Mouse (Mus musculus) embryonic fibroblast, embryonic 13.5 days (primary cell): ENCODE results near the gene Gpr153. TPM values are rescaled to one million over a fixed set of nuclear protein-coding genes. Genes with fewer than 3 reads are reported as not detected.
A peak's percentile ranks its signal among the peaks of the same experiment; 100 is the strongest.

Experiments used
- H3K27ac ChIP-seq: 2 replicates; pipeline ENCODE4 v1.5.1; 2012; ENCODE audit warnings: low read length, control low read depth, inconsistent platforms; ENCODE audit not compliant: insufficient read depth
- H3K4me1 ChIP-seq: 2 replicates; pipeline ENCODE4 v1.6.1; 2011; ENCODE audit warnings: low read length; ENCODE audit not compliant: control insufficient read depth, insufficient read depth
- H3K4me3 ChIP-seq: 2 replicates; pipeline ENCODE4 v1.5.1; 2011; ENCODE audit warnings: mild to moderate bottlenecking, control low read depth, low read length; ENCODE audit not compliant: insufficient read depth
- CTCF ChIP-seq: IDR thresholded peaks from 2 replicates; pipeline ENCODE4 v1.5.1; 2011; ENCODE audit warnings: mild to moderate bottlenecking, control low read depth, low read length, moderate library complexity, borderline replicate concordance; ENCODE audit not compliant: insufficient read depth
- POLR2A ChIP-seq: IDR thresholded peaks from 2 replicates; pipeline ENCODE4 v1.6.1; 2011; ENCODE audit warnings: low read depth, mild to moderate bottlenecking, control low read depth, low read length, moderate library complexity
- polyA plus RNA-seq: library from polyadenylated mRNA; stranded (reverse); fragments of >200 nt; gene quantifications from 2 replicates; pipeline ENCODE4 v1.2.4, GENCODE M21; 2011; ENCODE audit warnings: low read depth; ENCODE audit not compliant: missing spikeins, insufficient read length

The Gpr153 gene
- polyA plus RNA-seq, 1 experiment: 79.1 TPM

DNA sequence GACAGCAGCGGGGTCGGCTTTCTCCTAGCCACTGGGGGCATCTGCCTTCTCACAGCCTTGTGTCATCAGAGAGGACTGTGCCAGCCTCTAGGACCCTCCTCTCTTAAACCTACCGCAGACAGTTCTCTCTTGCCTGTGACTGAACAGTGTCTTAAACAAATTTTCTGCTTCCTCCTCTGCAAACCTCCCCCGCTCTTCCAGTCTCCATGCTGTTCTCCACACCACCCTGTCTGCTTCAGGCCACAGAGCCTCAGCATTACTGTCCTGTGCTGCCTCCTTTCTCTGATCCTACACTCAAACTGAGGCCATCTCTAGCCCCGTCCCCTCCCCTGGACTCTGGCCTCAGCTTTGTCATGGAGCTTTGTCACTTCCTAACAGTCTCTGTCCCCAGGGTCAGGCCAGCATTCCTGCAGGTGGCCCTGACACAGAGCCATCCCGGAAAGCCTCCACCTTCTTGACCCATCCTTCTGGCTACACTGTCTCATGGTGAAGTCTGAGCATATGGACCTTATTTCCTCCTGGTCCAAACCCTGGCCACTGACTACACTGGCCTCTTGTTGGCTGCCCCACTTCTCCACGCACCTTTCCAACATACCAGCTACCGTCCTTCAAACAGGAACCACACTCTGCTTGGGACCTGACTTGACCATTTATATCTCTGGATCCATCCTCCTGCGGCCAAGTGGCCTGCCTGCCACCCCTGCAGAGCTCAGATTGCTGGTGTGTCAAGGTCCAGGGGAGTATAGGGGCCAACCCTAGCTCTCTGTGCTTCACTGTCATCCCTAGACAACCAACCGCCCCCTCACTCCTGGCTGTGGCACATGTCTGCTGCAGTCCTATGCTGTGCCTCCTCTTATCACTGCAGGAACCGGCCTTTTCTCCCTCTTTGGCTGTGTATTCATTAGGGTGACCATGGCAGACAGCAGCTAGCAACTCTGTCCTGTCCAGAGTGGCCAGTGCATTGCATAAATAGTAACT is 29.2 kb upstream of the Gpr153 start:
- TF ChIP-seq CTCF (no peak), POLR2A (no peak)
- H3K4me3 ChIP-seq: no peak overlapping the region
- H3K27ac ChIP-seq: no peak overlapping the region
- no peaks in the 10 kb centered on the region for H3K4me1 ChIP-seq

DNA sequence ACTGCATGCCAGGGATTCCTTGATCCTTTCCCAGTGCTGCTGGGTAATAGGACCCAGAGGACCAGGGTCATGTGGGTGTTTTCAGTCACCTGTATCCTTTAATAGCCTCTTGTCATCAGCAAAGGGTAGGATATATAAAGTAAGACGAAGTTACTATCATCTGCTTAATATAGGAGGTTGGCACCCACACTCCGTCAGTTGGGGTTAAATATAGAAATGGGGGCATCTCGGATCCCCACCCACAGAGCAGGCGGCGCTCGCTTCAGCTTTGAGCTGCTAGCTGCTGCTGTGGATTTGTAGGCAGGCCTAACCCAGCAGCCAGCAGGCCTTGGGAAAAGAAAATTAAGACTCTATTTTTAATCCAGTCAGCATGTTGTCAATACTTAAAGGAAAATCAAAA is 28.0 kb upstream of the Gpr153 start:
- Histone ChIP-seq H3K4me3 (no peak overlapping the region), H3K27ac (no peak overlapping the region), H3K4me1 (no peaks in the 10 kb centered on the region)
- TF ChIP-seq POLR2A (no peak), CTCF (no peak)

DNA sequence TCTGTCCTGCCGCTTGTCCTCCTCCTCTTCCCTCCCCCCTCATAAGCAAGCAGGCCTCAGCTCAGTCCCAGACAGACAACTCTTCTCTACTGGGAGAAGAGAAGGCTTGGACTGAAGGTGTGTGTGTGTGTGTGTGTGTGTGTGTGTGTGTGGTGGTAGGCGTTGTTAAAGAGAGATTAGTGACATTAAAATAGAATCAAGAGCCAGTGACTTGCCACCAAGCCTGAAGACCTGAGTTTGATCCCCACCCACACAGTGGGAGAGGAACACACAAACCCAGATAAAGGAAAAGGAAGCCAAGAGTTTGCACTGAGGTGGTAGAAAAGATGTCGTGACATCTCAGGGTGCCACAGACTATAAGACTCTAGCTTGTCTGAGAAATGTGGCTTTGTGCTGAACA is 26.8 kb upstream of the Gpr153 start:
- TF ChIP-seq POLR2A: no peak
- no peak for TF ChIP-seq CTCF
- H3K4me3 ChIP-seq: no peak overlapping the region
- H3K4me1 ChIP-seq: no peaks in the 10 kb centered on the region
- no peak overlapping the region for H3K27ac ChIP-seq

DNA sequence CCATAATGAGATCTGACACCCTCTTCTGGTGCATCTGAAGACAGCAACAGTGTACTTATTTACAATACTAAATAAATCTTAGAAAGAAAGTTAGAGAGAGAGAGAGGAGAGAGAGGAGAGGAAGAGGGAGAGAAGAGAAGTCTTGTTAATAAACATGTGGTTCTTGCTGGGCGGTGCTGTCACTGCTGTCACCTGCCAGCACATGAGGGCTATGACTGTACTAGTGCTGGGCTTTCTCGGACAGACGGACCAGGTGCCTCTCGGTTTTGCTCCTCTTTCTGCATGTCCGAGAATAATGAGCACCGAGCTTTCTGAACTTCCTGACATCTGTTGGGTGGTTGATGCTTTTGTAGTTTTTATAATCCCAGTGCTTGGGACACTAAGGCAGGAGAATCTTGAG is 23.4 kb upstream of the Gpr153 start:
- Histone ChIP-seq H3K4me1 (no peaks in the 10 kb centered on the region), H3K4me3 (no peak overlapping the region), H3K27ac (no peak overlapping the region)
- TF ChIP-seq CTCF (no peak), POLR2A (no peak)

GRCm38 (mm10) chr4:152253183-152253759 is 20.8 kb upstream of the Gpr153 start:
- TF ChIP-seq POLR2A (no peak), CTCF (no peak)
- no peak overlapping the region for H3K27ac ChIP-seq
- no peak overlapping the region for H3K4me3 ChIP-seq
- 0 out of 2 replicates have a peak, but pooled peaks cover 2% of the 10 kb centered on the region for H3K4me1 ChIP-seq

DNA sequence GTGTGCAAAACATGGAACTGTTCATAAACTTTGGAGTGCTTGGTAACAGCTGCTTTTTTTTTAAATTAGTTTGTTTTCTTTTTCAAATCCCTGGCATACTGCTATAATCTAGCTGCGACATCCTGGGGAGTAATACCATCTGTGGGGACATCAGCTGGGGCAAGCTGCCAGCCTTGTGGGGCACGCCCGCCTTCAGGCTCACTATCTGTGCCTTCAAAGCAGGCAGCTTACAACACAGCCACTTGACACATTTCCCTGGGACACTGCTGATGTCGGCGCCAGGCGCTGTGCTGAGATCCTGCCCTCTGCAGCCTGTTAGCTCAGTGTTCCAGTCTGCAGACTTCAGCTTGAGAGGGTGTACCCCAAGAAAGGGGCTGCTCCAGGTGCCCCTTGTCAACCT is 17.0 kb upstream of the Gpr153 start:
- H3K4me3 ChIP-seq: no peak overlapping the region
- H3K4me1 ChIP-seq: peaks cover 7% of the 10 kb centered on the region; the same call in 1 of the 2 replicates
- no peak overlapping the region for H3K27ac ChIP-seq
- no peak for TF ChIP-seq POLR2A
- no peak for TF ChIP-seq CTCF

DNA sequence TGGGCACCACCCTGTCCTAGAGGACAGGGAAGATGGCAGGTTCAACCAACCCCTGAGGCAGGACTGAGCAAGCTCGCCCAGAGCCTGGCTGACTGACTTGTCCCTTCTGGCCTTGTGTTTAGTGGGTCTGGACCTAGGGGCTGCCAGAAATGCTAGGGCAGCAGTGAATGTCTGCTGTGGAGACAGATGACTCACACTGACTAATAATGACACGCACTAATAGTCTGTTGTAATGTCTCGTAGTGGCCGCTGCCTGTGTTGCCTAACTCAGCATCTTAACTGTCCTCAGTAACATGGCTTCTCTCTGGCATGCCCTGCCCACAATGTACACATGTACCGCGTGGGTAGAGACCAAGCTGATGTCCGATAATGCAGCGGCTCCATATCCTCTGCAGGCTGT is 13.6 kb upstream of the Gpr153 start:
- Histone ChIP-seq H3K27ac (peak overlapping the region; percentile 30; the same call in 1 of the 2 replicates), H3K4me1 (peaks cover 7% of the 10 kb centered on the region; the same call in 1 of the 2 replicates), H3K4me3 (no peak overlapping the region)
- TF ChIP-seq POLR2A (no peak), CTCF (no peak)

DNA sequence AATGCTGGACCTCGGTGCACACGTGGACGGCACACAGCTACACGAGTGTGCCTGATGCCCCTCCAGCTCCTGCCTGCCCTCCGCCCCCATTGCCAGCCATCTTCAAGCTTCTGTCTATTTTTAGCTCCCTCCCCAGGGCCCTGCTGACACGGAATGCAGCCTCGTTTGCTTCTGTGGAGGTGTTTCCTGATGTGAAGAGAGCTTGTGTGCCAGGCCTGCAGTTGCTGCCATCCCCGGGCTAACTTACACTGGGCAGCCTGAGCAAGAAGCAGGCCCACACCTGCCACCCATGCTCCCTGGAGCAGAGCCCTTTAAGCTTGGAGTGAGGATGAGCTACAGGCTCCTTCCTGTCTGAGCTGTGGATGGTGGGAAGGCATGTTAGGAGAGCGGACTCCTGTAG is 11.8 kb upstream of the Gpr153 start:
- TF ChIP-seq POLR2A: no peak
- no peak for TF ChIP-seq CTCF
- peaks cover 6% of the 10 kb centered on the region; the same call in 1 of the 2 replicates for H3K4me1 ChIP-seq
- no peak overlapping the region for H3K4me3 ChIP-seq
- no peak overlapping the region for H3K27ac ChIP-seq

DNA sequence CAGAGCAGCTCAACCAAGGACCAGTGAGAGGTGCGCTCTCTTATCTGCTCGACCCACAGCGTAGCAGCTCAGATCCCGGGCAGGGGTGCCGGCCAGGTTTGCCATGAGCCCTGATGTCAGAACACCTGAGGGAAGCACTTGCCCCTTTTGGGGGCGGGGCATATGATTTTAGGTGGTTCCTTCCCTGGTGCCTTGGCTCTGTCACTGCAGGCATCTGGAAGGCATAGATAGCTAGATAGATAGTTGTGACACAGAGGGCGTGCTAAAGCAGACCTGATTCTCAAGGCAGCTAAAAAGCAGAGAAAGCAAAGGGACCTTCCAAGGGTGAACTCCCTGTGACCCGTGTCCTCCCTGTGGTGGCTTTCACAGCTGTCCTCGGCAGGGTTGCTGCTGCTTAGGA is 10.9 kb upstream of the Gpr153 start:
- Histone ChIP-seq H3K27ac (no peak overlapping the region), H3K4me3 (no peak overlapping the region), H3K4me1 (peaks cover 10% of the 10 kb centered on the region; the same call in 1 of the 2 replicates)
- no peak for TF ChIP-seq CTCF
- TF ChIP-seq POLR2A: no peak

GRCm38 (mm10) chr4:152263512-152264176 is 10.4 kb upstream of the Gpr153 start:
- Histone ChIP-seq H3K27ac (0 out of 2 replicates have a peak overlapping the region, but pooled peaks have one; percentile 14), H3K4me1 (peaks cover 10% of the 10 kb centered on the region; the same call in 1 of the 2 replicates), H3K4me3 (no peak overlapping the region)
- TF ChIP-seq POLR2A: no peak
- TF ChIP-seq CTCF: no peak
